Comparison of ENCODE assay signal across 9 mouse cellular contexts in the genomic region with DNA sequence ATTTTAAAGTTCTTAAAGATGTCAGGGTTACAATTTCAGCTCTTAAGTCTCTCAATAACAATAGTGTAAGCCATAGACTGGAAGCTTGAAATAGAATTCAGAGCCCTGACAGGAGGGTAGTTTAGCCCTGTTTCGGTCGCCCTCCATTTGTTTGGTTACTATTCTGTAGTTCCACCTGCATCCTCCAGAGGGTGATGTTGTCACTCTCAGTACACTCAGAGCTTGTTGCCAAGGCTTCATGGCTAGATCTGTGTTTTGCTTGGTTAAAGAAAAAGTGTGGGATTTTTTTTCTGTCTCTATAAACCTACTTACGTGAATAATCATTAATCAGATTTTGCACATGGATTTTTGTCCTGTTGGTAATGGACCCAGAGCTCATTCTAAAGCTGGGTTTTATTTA. TPM values are rescaled to one million over a fixed set of nuclear protein-coding genes. Genes with fewer than 3 reads are reported as not detected.
DNase-seq lines count a peak whose midpoint lies in the region; ATAC-seq and TF ChIP-seq lines count a peak whose summit lies in the region.
"Had no signal": no experiment of that assay in that cellular context is flagged by ENCODE, and none has a peak within 500 bp of the region (broad histone marks: within the 10 kb centered on the region; RNA-seq: fewer than 3 reads in every experiment).

No protein-coding gene starts in this region.

- no peak overlapping the region for H3K9ac ChIP-seq in forebrain, embryonic 15.5 days (replicated peaks)
- H3K9ac ChIP-seq in intestine, embryonic 15.5 days = no peak overlapping the region
- H3K9ac ChIP-seq in midbrain, postnatal 0 days (replicated peaks; ENCODE audit: low read length, poor library complexity, severe bottlenecking) = no peak overlapping the region

- 27% methylated on average over 3 of the region's 3 CpGs for WGBS in spleen, adult 2 months
- 22% methylated on average over 3 of the region's 3 CpGs for whole genome bisulfite sequencing in bone marrow, adult 2 months
- WGBS in forebrain, embryonic 15.5 days = 22% methylated on average over 3 of the region's 3 CpGs
- 34% methylated on average over 3 of the region's 3 CpGs for WGBS in intestine, embryonic 15.5 days
- WGBS in midbrain, postnatal 0 days = 21% methylated on average over 3 of the region's 3 CpGs

- peaks cover 3% of the 10 kb centered on the region; the same call in 1 of the 2 replicates for H3K4me1 ChIP-seq in spleen, adult 2 months (ENCODE audit: control insufficient read depth, insufficient read depth, insufficient read length)
- no peaks in the 10 kb centered on the region for H3K4me1 ChIP-seq in bone marrow, adult 2 months (ENCODE audit: control insufficient read depth, insufficient read depth, low read length)
- H3K4me1 ChIP-seq in forebrain, embryonic 15.5 days = no peaks in the 10 kb centered on the region
- H3K4me1 ChIP-seq in intestine, embryonic 15.5 days (replicated peaks) = no peaks in the 10 kb centered on the region
- H3K4me1 ChIP-seq in midbrain, postnatal 0 days (ENCODE audit: insufficient read depth, low read length) = no peaks in the 10 kb centered on the region

- H3K9me3 ChIP-seq in forebrain, embryonic 15.5 days = no peaks in the 10 kb centered on the region
- no peaks in the 10 kb centered on the region for H3K9me3 ChIP-seq in intestine, embryonic 15.5 days
- no peaks in the 10 kb centered on the region for H3K9me3 ChIP-seq in midbrain, postnatal 0 days (ENCODE audit: low read length)

- no peaks in the 10 kb centered on the region for H3K27me3 ChIP-seq in spleen, adult 2 months (ENCODE audit: control insufficient read depth, insufficient read depth, low read length)
- H3K27me3 ChIP-seq in forebrain, embryonic 15.5 days = no peaks in the 10 kb centered on the region
- no peaks in the 10 kb centered on the region for H3K27me3 ChIP-seq in intestine, embryonic 15.5 days (replicated peaks)
- H3K27me3 ChIP-seq in midbrain, postnatal 0 days (ENCODE audit: insufficient read depth, low read length) = no peaks in the 10 kb centered on the region

- TF ChIP-seq CTCF in spleen, adult 2 months (IDR thresholded peaks at IDR 0.05; ENCODE audit: extremely low read depth, insufficient read depth, insufficient read length, insufficient replicate concordance) = peak; percentile 78; the same call in 1 of the 2 replicates
- TF ChIP-seq CTCF in bone marrow, adult 2 months (IDR thresholded peaks at IDR 0.05; ENCODE audit: control insufficient read depth, insufficient read depth, low read length) = peak; percentile 42
- peak; percentile 92 for TF ChIP-seq CTCF in midbrain, postnatal 0 days (IDR thresholded peaks at IDR 0.05)

- intact Hi-C loops in left cerebral cortex, postnatal 4 days (cut with DNase I) = loop anchor here (1.0 to 10.0 kb wide), 2 partner anchors 222 to 1326 kb away; no protein-coding TSS in a partner anchor

- DNase-seq in spleen, adult 2 months (ENCODE audit: low read depth in 1 of 2, low spot score in 2 of 2) = peak; percentile 39 to 49
- no peak for DNase-seq in spleen, adult 12 weeks (ENCODE audit: low spot score)
- DNase-seq in left cerebral cortex, postnatal 4 days = peak; percentile 50
- DNase-seq in midbrain, postnatal 0 days (ENCODE audit: low spot score) = peak; percentile 86
- DNase-seq in thymus, postnatal 36 days = peak; percentile 22 to 40

- no peak overlapping the region for H3K27ac ChIP-seq in spleen, adult 2 months (ENCODE audit: insufficient read depth, low read length)
- H3K27ac ChIP-seq in bone marrow, adult 2 months (ENCODE audit: control insufficient read depth, insufficient read depth, low read depth, low read length, poor library complexity) = no peak overlapping the region
- no peak overlapping the region for H3K27ac ChIP-seq in forebrain, embryonic 15.5 days (replicated peaks)
- H3K27ac ChIP-seq in intestine, embryonic 15.5 days = no peak overlapping the region
- no peak overlapping the region for H3K27ac ChIP-seq in midbrain, postnatal 0 days (ENCODE audit: low read depth, low read length)

- no peak overlapping the region for H3K4me3 ChIP-seq in spleen, adult 2 months (ENCODE audit: extremely low read depth, insufficient read depth, insufficient read length)
- no peak overlapping the region for H3K4me3 ChIP-seq in bone marrow, adult 2 months (replicated peaks; ENCODE audit: control insufficient read depth, low read depth, low read length)
- no peak overlapping the region for H3K4me3 ChIP-seq in forebrain, embryonic 15.5 days
- no peak overlapping the region for H3K4me3 ChIP-seq in intestine, embryonic 15.5 days (replicated peaks)
- H3K4me3 ChIP-seq in midbrain, postnatal 0 days (ENCODE audit: low read depth, low read length) = no peak overlapping the region
- H3K4me3 ChIP-seq: erythroblast, embryonic 14.5 days had no signal

- H3K4me2 ChIP-seq in forebrain, embryonic 15.5 days (replicated peaks) = no peak overlapping the region
- no peak overlapping the region for H3K4me2 ChIP-seq in intestine, embryonic 15.5 days (replicated peaks)
- no peak overlapping the region for H3K4me2 ChIP-seq in midbrain, postnatal 0 days (ENCODE audit: low read depth, low read length, poor library complexity, severe bottlenecking)

- peak; percentile 42; the same call in 1 of the 2 replicates for ATAC-seq in forebrain, embryonic 15.5 days (replicated peaks)
- ATAC-seq in intestine, embryonic 15.5 days = peak; percentile 40; the same call in 1 of the 2 replicates
- 0 out of 2 replicates have a peak, but pooled peaks have one; percentile 38 for ATAC-seq in midbrain, postnatal 0 days (ENCODE audit: low FRiP score)

- H3K36me3 ChIP-seq in spleen, adult 2 months (ENCODE audit: control insufficient read depth, insufficient read depth, low read length) = peaks cover 1% of the 10 kb centered on the region; the same call in 1 of the 2 replicates
- H3K36me3 ChIP-seq in forebrain, embryonic 15.5 days = 0 out of 2 replicates have a peak, but pooled peaks cover 9% of the 10 kb centered on the region
- peaks cover 6% of the 10 kb centered on the region; the same call in 1 of the 2 replicates for H3K36me3 ChIP-seq in intestine, embryonic 15.5 days
- peaks cover 19% of the 10 kb centered on the region for H3K36me3 ChIP-seq in midbrain, postnatal 0 days (ENCODE audit: insufficient read depth, low read length)

- TF ChIP-seq POLR2A in spleen, adult 2 months (IDR thresholded peaks at IDR 0.05; ENCODE audit: low read depth, low read length) = no peak
- TF ChIP-seq POLR2A in bone marrow, adult 2 months (IDR thresholded peaks at IDR 0.05; ENCODE audit: borderline replicate concordance, control insufficient read depth, low read depth, low read length) = no peak

RNA-seq across cellular contexts. Expression of gene Efhc1, which starts 12.4 kb away (rescaled TPM):
- 0.13 and 0.16 TPM in 2 replicates for polyA plus RNA-seq in spleen, adult 2 months (2012; rRNA removed)
- polyA plus RNA-seq in bone marrow, adult 2 months (2011; ENCODE audit: insufficient read depth, insufficient read length, low replicate concordance, missing spikeins) = 1.6 TPM in 1 of 2 replicates, not detected in the other
- polyA plus RNA-seq in forebrain, embryonic 15.5 days (2015; fragmentation: Nextera tagmentation; extraction: Ambion mirVana) = 1.3 and 2.0 TPM in 2 replicates
- 1.4 and 2.2 TPM in 2 replicates for polyA plus RNA-seq in intestine, embryonic 15.5 days (2015; fragmentation: Nextera tagmentation; extraction: Ambion mirVana)
- 1 to 10 TPM in 1 of 2 experiments, under 1 TPM in 1; 0.97 to 2.2 TPM for total RNA-seq in left cerebral cortex, postnatal 4 days (2021)
- 1.1 and 15.6 TPM in 2 replicates for total RNA-seq in midbrain, postnatal 0 days (2014; rRNA removed)
- 1.5 and 1.6 TPM in 2 replicates for polyA plus RNA-seq in midbrain, postnatal 0 days (2015; fragmentation: Nextera tagmentation; extraction: Ambion mirVana)
- polyA plus RNA-seq: erythroblast, embryonic 14.5 days had no signal

RNA-seq across cellular contexts. Expression of gene Paqr8, which starts 48.6 kb away (rescaled TPM):
- polyA plus RNA-seq in spleen, adult 2 months (2012; rRNA removed) = 4.9 and 6.9 TPM in 2 replicates
- 0.55 and 1.2 TPM in 2 replicates for polyA plus RNA-seq in bone marrow, adult 2 months (2011; ENCODE audit: insufficient read depth, insufficient read length, low replicate concordance, missing spikeins)
- polyA plus RNA-seq in forebrain, embryonic 15.5 days (2015; fragmentation: Nextera tagmentation; extraction: Ambion mirVana) = 22.5 and 23.1 TPM in 2 replicates
- polyA plus RNA-seq in intestine, embryonic 15.5 days (2015; fragmentation: Nextera tagmentation; extraction: Ambion mirVana) = 5.8 and 6.1 TPM in 2 replicates
- 10 to 100 TPM; 37.9 to 44.9 TPM for total RNA-seq in left cerebral cortex, postnatal 4 days (2021)
- 95.0 and 144 TPM in 2 replicates for total RNA-seq in midbrain, postnatal 0 days (2014; rRNA removed)
- polyA plus RNA-seq in midbrain, postnatal 0 days (2015; fragmentation: Nextera tagmentation; extraction: Ambion mirVana) = 32.2 and 32.5 TPM in 2 replicates

Comparison
In these comparisons a context has a peak if more than half of its experiments do, and no peak if none do; other contexts are left out.
1. CTCF ChIP-seq: peak in every context shown above with its lines; median percentile 92 in midbrain, postnatal 0 days; 78 in spleen, adult 2 months; 42 in bone marrow, adult 2 months.